Mouse (Mus musculus) stomach, adult 2 months (tissue): ENCODE data around the gene Grrp1. TPM values are rescaled to one million over a fixed set of nuclear protein-coding genes. Genes with fewer than 3 reads are reported as not detected.

Experiments used
- polyA plus RNA-seq: library from polyadenylated mRNA; depleted of rRNA; stranded (reverse); fragments of >200 nt; gene quantifications from 2 replicates; pipeline ENCODE4 v1.2.3, GENCODE M21; 2012; rRNA removed

Grrp1 gene
- polyA plus RNA-seq, result 6.7 and 9.4 TPM in 2 replicates

DNA sequence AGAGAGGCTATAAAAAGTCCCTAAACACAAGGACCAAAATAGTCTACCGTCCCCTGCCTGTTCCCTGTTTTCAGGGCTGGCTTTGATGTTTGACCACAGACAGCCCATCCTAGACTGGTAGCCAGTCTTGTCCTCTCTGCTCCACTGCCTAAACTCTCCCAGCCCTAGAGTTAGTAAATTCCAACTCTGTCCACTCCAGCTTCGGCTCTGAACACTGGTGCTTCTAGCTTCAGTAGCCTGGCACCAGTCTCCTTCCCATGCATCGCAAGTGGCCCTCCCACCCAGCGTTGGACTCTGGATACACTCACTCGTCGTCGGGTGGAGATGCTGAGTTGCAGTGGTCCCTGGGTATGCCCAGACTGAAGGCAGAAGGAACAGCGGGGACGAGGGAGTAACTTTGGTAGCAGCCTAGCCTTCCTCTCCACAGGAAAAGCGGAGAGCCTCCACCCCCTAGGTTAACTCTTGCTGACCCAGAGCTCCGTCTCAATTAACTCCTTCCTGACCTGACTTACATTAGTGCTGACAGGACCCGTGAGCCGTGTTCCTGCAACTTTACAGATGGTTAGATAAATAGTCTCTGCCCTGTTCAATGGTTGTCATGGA lies at the start of gene Grrp1:
Grrp1 (minus strand) TSS at position 385 of the 603 bp plus-strand sequence.

GRCm38 (mm10) chr4:134287575-134288025 lies 33.7 kb upstream of the Grrp1 start, which contains the start of gene Pdik1l:
TSS of gene Pdik1l (minus strand) at chr4:134287895.

DNA sequence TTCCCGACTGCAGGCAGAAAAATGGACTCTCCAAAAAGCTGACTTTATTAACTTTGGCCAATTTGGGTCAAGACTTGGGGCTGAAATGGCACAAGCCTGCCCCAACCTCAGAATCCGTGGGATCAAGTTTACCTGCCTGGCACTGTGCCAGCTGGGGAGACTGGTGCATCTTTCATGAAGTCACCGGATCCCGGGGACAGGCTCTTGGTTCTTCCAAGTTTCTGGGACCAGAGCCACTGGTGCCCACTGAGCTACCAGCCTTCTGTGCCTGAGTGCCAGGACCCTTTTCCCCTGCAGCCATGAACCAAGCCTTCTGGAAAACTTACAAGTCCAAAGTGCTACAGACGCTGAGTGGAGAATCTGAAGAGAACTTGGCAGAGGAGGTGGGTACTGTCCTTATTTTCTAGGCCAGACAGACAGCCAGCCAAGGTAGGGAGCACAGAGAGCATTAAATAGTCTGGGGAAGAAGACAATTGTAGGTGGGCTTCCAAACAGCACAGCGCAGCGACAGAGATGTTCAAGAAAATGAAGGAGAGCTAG lies 7.1 kb downstream of the Grrp1 start, which contains the start of gene Gm30191:
Gm30191 (plus strand) TSS at position 217 of the 540 bp plus-strand sequence.

DNA sequence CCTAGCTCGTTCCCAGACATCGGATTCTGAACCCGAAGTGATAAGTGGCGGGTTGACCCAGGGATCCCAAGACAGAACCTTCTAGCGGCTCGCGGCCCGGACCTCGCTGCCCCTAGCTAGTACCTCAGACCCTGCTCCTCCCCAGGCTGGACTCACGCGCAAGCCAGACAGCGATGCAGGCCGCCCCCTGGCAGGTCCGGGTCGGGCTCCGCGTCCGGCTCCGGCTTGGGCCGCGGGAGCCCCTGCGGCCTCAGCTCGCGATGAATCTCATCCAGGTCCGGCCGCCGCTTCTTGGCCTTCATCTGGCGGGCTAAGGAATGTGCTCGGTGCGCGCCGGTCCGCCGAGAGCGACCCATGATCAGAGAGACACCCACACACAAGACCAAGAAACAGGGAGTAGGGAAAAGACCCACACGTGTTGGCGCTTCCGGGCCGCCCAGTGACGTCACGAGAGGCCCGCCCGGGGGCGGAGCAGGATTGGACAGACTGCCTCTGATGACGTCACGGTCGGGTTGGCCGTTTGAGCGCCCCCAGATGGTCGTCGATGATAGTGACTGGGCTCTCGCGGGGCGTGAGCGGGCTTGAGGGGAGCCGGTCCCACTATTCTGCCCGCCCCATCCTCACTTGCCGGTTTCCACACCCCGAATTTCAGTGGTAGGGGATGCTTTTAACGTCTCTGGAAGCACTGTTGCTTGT lies 8.6 kb downstream of the Grrp1 start, which contains the start of gene Zfp593:
Zfp593 (minus strand) TSS at position 445 of the 696 bp plus-strand sequence.

GRCm38 (mm10) chr4:134243516-134244250 lies 10.2 kb downstream of the Grrp1 start, which contains the start of gene E130218I03Rik:
TSS of gene E130218I03Rik (plus strand) at chr4:134243662.

DNA sequence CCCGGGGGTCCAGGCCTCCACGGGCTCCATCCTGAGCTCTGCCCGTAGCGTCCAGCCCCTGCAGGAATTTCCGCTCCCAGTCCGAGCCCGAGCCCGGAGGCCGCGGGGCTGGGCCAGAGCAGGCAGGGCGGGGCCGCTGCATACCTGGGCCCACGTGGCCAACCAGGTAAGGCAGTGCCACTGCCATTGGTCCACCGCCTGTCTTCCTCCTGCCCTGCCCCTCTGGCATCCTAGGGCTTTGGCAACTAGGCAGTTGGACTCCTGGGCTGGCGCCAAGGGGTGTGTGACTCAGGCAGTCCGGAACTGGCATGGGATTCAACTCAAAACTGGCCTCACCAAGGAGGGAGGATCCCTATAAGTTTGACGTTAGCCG lies 15.6 kb downstream of the Grrp1 start, which contains the start of gene Cnksr1:
Cnksr1 (minus strand) TSS at position 121 of the 373 bp plus-strand sequence.

DNA sequence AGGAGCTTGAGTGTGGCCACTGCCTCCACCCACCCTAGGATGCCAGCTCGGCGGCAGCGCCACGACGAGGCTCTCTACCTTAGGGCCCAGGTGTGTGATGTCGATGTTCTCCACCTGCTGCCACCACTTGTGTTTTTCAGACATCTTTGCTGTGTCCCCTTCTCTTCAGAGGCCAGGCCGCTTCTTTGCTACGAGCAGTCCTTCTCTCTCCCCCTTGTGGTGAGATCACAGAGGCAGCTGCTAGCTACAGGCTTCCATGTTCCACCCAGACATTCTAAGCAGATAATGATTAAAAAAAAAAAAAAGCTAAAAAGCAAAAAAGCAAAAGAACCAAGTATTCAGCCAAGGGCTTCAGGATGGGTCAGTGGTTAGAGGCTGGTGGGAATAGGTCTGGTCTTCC lies 26.7 kb downstream of the Grrp1 start, which contains the start of gene Catsper4:
Catsper4 (minus strand) TSS at position 190 of the 400 bp plus-strand sequence.

DNA sequence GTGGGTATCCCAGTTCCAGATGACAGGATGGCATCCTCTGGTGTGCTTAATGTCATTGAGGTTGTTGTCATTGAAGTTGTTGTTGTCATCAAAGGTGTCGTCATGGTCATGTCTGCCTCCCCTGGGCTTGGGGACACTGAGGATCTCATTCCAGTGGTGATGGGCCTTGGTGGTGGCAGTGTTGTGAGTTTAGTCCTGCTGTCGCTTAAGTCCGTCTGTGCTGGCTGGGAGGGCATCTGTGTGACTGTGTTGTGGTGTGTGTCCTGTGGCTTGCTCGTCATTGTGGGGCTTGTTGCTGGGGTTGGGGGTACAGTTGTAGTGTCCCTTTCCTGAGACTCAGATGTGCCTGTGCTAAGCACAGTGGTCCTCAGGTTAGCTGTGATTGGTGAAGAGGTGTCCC lies 51.0 kb downstream of the Grrp1 start, which contains the start of gene Gm7534:
Gm7534 (minus strand) TSS at position 101 of the 400 bp plus-strand sequence.

Other genes with a start within 250 kb of the Grrp1 start
- not detected in 2 replicates for gene Lin28a, start 235.3 kb downstream of the Grrp1 start, polyA plus RNA-seq
- gene Zfp683, start 200.3 kb downstream of the Grrp1 start, polyA plus RNA-seq, result 0.05 and 0.10 TPM in 2 replicates
- 7.5 and 9.4 TPM in 2 replicates for gene Crybg2, start 193.3 kb downstream of the Grrp1 start, polyA plus RNA-seq
- 4.7 and 8.8 TPM in 2 replicates for gene Cd52, start 159.0 kb downstream of the Grrp1 start, polyA plus RNA-seq
- gene Ubxn11, start 151.5 kb downstream of the Grrp1 start, polyA plus RNA-seq, result 0.82 and 2.1 TPM in 2 replicates
- gene Sh3bgrl3, start 125.3 kb downstream of the Grrp1 start, polyA plus RNA-seq, result 521 and 785 TPM in 2 replicates
- 17.3 and 19.2 TPM in 2 replicates for gene Cep85, start 67.0 kb downstream of the Grrp1 start, polyA plus RNA-seq
- not detected in 2 replicates for gene Gm7534, start 51.1 kb downstream of the Grrp1 start, polyA plus RNA-seq
- gene Catsper4, start 26.7 kb downstream of the Grrp1 start, polyA plus RNA-seq, result 0.21 and 0.29 TPM in 2 replicates
- 12.0 TPM in 2 replicates for gene Cnksr1, start 15.7 kb downstream of the Grrp1 start, polyA plus RNA-seq
- not detected in 2 replicates for gene E130218I03Rik, start 10.4 kb downstream of the Grrp1 start, polyA plus RNA-seq
- gene Zfp593, start 8.5 kb downstream of the Grrp1 start, polyA plus RNA-seq, result 4.6 and 9.0 TPM in 2 replicates
- gene Gm30191, start 7.2 kb downstream of the Grrp1 start, polyA plus RNA-seq, result 0.14 TPM in 1 of 2 replicates, not detected in the other
- gene Pdik1l, start 33.8 kb upstream of the Grrp1 start, polyA plus RNA-seq, result 0.56 and 0.67 TPM in 2 replicates
- 0.21 and 0.28 TPM in 2 replicates for gene Trim63, start 61.0 kb upstream of the Grrp1 start, polyA plus RNA-seq
- gene Slc30a2, start 89.1 kb upstream of the Grrp1 start, polyA plus RNA-seq, result 0.16 TPM in 1 of 2 replicates, not detected in the other
- 1.4 and 1.7 TPM in 2 replicates for gene Extl1, start 129.7 kb upstream of the Grrp1 start, polyA plus RNA-seq
- 28.6 and 33.4 TPM in 2 replicates for gene Pafah2, start 142.2 kb upstream of the Grrp1 start, polyA plus RNA-seq
- 6.2 TPM in 2 replicates for gene Stmn1, start 214.2 kb upstream of the Grrp1 start, polyA plus RNA-seq
- 57.5 and 68.1 TPM in 2 replicates for gene Paqr7, start 242.6 kb upstream of the Grrp1 start, polyA plus RNA-seq